Mouse (Mus musculus) right cerebral cortex, adult 18-20 months (tissue): ENCODE data around the gene Tle4.
"Not testable (repeated sequence)": the region's sequence is repeated elsewhere in the genome, so short reads cannot be mapped to it uniquely, and the experiment has no call there.

Source experiments
- DNase-seq: peaks from one replicate; pipeline ENCODE4 v3.0.0; 2022; ENCODE audit warnings: mixed read lengths

The Tle4 gene

DNA sequence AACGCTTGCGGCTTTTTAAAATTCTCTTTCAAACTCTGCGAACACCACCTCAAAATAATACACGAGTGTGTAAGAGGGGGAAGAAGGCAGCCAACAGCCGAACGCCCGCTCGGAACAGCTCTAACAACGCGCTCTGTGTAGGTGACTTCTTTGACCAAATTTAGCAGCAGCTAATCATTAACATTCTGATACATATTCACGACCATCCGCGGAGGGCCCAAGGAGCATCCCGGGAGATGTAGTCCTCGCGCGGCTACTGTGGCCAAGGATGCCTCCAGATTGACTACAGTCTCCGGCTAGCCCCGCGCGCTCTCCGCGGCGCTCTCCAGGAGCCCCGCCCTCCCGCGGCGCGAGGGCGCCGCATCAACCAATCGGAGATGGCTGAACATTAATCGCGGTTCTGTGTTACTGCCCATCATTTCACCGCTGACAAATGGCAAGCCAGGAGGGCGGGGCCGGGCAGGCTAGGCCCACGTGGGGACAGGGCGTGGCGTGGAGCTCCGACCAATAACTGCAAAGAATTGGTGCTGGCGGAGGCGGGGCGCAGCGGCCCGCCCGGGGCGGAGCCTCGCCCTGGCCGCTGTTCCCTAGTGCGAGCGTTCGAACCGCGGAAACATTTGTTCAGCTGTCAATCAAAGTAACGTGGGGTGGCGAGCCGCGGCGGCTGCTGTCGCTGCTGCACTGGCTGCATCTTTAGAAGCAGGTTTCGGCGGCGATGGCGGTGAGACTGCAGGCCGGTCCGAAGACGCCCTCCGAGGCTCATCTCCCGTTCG, at the start of gene Tle4:
TSS of gene Tle4 (minus strand) at position 135 of the 773 bp plus-strand sequence.
- peak; percentile 100 for DNase-seq

DNA sequence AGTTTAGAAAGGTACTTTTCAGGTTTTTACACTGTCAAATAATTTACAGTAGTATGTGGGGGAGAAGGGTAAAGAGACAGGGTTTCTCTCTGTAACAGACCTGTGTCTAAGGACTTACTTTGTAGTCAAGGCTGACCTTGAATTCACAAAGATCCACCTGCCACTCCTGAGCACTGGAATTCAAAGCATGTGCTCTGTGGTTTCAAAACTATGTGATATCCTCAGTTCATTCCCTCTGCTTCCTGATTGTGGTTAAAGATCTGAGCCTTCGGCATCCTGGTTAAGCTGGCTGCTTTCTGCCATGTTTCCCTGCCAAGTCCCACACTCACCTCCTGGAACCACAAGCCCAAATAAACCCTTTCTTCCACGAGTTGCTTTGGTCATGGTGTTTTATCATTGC, 47.8 kb upstream of the Tle4 start:
- no peak for DNase-seq

DNA sequence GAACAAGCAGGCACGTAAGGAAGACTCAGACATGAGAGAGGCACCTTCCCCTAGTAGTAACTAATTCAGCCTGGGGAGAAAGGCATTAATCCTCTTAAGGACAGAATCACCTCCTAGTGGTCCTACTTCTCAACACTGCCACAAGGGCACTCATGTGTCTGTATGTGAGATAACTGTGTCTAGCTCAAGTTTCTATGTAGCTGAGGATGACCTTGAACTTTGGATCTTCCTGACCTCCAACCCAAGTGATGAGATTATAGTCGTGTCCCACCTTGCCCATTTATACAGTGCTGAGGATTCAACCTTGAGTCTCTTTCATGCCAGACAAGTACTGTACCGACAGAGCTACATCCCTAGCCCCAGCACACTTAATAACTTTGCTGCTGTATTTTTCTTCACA, 46.9 kb upstream of the Tle4 start:
- no peak for DNase-seq

DNA sequence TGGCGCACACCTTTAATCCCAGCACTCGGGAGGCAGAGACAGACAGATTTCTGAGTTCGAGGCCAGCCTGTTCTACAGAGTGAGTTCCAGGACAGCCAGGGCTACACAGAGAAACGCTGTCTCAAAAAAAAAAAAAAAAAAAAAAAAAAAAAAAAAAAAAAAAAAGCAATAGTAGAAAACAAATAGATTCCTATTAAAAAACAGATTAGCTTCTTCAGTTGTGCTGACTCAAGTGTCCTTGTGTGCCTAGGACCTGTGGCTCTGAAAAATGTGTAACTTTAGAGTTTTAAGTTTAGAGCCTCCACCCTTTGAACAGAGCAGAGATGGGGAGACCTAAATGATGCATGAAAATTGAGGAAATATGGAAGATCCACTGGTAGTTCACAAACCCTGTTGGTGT, 45.2 kb upstream of the Tle4 start:
- DNase-seq = not testable (repeated sequence)

DNA sequence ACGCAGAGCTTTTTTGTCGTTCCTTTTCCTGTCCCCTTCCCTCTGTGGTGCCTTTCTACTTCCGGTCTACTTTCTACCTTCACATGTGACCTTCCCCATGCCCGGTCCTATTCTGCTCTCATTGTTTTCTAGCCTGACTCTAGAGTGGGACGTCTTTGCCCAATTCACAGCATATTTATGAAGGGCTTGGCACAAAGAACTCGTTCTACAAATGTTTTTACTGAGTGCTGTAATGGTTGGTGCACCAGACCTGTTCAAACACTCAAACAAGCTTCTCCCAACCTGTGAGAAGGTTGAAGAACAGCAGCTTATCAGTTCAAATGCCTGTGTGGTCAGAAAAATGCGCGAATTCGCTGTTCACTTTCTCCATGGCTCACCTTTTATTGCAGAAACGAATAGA, 44.8 kb upstream of the Tle4 start:
- DNase-seq = no peak

DNA sequence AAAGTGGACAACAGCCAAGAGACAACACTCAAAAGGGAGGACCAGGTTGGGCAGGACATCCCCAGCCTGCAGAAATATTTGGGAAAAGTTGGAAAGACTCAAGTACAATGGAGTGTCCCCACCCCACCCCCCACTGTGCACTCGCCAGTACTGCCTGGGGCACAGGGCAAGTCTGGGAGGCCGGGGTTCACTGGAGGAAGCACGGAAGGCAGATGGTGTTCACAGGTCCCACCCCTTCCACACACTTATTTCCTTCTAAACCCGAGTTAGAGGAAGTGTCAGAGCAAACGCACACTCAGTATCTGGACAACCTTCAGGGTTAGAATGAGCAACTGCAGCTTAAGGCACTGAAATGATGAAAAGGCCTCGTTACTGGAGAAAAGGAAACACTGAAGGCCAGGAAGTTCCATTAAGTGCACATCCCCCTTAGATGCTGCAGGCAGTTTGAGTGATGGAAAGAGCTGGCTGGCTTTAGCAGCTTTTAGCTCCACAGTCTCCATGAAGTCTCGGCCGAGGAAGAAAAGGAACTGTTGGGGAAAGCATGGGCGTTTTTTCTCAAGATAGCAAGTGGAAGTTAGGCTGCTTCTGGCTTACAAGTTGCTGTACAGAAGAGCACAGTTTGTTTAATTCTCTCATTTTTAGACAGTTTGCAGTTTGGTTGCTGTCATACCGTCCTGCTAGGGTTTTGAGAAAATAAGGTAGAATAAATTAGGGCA, 37.5 kb upstream of the Tle4 start:
- peak; percentile 9 for DNase-seq

DNA sequence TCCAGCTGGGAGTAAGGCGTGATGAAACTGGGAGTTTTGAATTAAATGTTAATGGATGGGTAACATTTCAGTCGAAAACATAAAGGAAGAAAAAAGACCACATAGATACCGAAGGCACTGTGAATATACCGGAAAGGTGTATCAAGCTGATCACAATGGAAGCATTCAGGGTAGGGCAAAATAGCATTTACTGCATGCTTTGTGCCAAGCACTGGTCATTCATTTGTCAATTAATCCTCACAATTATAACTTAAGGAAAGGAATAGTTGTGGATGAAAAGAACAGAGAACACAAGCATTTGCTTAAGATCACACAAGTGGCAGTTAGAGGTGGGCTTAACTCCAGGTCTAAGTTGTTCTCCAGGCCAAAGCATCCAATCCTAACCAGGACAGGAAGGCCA, 25.5 kb upstream of the Tle4 start:
- DNase-seq = no peak

DNA sequence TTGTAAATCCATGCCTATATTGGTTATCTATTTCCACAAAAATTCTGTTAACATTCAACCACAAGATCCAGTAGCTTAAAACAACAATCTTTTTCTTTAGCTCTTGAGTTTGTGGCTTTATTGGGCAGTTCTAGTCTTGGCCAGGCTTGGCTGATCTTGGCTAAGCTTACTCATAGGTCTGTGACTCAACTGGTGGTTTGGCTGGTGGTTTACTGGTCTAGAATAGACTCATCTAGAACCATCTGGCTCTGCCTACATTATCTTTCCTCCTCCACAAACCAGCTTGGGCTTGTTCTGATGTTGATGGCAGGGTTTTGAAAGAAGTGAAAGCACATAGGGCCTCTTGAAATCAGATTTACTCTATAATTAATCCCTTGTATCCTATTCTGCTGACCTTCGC, 22.7 kb upstream of the Tle4 start:
- peak; percentile 58 for DNase-seq

DNA sequence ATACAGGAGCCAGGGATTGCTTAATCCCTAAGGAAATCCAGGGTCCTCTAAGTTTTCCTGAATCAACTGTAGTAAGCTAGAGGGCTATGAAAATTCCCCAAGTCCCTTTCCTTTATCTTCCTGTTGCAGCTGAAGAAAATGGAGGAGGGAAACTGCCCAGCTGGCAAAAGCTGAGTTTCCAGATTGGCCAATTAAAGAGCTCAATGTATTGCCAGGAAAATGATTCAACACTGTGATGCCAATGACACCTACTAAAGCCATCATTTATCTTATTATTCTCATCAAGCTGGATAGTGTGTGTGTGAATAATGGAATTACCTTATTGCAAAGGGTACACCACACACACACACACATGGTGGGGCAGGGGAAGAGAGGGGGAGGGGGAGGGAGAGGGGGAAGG, 22.0 kb upstream of the Tle4 start:
- no peak for DNase-seq

DNA sequence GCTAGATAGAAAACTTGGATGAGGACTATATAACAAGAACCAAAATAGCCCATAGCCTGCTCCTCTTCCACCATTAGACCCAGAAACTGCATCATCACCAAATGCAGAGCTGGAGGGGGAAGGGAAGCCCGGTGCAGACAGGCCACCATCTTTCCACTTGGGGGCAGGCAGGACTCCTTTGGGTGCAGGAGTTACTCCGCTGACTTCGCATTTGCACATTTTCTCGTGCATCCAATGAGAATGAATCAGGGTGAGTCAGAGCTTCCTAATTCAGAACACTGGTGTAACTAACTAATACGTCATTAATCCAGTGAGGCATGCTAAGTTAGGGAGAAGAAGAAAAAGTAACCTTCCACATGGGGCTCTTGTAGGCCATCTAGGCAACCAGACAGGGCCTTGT, 17.0 kb upstream of the Tle4 start:
- no peak for DNase-seq

DNA sequence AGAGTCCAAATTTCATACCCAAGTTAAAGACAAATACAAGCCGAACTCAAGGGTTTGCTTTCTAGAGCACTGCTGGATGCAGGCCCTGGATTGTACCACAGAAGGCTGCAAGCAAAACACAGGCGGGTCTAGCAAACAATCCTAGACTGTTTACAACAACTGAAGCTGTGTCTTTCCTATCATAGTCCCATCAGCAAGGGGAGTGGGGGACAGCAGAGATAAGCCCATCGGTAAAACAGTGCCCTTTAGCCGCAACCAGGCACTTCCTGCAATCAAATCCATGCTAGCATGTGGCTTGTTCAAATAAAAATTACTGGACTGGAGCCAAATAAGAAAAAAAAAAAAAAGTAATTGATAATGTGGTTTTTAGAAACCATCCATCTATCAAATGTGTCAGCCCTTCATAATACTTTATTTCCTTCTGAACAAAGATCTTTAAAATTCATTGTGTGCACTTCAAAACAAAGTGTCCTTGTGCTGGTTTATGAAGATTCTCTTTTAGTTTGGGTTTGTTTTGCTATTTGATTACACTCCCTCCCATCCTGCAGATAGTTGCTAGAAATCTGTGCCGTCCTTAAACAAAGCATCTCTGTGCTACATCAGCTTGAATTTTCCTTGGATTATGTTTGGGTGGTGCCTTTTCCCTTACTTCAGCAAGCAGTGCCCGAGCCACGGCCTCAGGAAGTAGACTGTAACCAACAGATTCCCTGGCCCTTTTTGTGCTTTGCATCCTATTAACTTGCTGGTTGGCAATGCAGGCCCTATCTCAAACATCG, 12.9 kb upstream of the Tle4 start:
- no peak for DNase-seq

DNA sequence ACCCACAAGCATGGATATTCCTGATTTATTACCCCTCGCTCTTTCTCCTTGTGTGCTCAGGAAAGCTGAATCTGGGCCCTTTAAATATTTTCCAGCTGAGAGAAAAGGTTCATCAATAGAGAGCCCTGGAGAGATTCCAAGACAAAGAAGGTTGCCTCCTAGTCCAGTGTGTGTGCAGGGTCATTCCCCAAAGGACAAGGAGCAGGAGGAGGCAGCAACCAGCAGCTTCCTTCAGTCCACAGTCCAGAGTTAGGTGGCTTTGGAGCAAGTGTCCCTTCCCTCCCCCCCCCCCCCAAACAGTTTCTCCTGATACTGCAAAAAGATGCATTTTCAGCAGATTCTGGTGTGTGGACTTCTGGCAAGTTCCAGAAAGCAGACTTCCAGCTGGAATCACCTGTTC, 3.0 kb upstream of the Tle4 start:
- no peak for DNase-seq

DNA sequence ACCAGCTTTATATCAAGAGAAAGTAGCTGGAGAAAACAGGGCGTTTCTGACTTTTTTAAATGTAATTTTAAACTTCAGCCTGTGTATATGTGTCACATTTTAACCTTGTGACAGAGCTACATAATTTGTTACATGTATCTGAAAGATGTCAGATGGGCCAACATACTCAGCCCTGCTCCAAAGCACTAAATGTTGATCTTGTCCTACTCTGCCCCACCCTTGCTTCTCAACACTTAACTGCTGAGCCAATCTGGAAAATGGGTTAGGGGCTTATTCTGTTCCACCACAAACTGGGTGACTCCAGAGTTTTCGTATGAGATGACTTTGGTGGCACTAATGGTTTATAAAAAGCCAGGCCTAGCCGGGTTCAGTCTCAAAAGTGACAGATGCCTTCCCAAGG, 2.5 kb upstream of the Tle4 start:
- no peak for DNase-seq

DNA sequence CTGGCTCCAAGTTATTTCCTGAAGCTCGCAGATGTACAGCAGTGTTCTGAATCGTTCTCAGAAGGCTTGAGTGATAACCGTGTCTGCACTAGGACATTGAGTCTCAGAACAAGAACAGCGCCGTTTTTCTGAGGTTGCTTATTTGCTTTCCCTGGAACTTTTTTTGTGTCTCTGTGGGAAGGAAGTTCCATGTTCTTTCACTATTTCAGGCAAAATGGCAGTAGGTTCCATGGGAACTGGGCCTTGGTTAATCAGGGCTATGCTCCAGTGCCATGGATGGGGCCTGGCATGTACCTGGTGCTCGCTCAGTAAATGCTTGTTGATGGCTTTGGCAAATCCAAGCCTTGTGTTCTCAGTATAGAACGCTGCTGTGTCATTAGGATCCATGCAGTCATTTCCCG, 2.0 kb upstream of the Tle4 start:
- no peak for DNase-seq

DNA sequence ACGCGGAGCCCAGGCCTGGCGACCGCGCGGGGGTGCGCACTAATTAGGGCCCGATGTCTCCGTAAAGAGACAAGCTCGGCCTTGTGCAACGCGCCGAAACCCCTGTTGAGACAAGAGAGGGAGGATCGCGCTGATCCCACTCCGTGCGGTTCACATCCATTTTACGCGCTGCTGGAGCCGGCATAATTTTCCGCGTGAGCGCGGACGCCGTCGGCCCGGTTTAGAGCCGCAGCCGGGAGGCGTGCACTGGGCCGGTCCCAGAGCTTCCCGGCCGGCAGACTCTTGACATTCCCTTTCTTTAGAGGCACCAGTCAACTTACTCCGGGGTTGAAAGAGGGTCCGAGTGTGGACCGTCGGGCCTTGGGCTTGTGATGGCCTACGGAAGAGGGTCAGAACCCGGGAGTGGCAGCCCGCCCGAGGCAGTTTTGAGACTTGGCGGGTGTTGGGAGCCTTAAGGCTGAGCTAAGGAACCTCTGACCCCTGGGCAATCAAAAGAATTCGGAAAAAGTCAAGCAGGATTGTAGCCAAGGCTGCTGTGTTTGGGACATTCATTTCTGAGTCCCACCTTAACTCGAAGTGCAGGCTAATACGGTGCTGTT, 938 bp upstream of the Tle4 start:
- no peak for DNase-seq

DNA sequence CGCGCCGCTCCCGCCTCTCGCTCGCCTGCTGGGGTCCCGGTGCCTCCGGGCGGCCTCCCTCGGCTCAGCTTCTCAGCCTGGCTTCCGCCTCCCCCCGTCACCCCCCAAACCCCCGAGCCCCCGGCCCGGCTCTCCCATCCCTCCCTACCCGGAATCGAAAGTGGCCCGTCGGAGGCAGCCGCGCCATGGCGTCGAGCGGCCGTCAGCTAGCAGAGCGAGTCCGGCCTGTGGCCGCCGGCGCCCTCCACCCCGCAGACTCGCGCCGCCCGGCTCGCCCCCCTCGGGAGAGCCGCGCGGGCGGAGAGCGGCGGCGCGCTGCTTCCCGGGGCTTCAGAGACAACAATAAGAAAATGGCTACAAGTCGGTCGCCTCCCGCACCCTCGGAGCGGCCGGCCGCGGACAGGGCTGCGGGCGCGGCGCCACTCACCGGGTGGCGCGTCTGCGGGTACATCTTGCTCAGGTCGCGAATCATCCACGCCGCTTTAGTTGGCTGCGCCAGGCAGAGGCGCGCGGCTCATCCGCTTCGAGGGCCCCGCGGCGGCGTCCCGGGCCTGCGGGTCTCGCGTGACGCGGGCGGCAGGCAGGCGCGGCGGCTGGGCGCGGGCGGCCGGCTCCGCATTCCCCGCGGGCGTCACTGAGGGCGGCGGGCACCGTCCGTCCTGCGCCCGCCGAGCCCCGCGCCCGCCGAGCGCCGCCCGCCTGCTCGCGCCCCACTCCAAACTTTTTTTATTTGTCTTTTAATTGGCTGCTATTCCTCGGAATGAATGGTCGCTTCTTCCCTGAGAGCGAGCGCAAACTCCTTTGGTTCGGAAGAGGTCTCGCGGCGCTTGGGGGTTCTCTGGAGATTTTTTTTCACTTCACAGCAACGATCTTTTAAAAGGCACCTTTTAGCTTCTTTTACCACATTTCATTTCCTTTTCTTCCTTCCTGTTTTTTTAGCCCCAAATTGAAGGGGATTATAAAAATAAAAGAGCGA, 622 bp downstream of the Tle4 start:
- peak; percentile 44 for DNase-seq

DNA sequence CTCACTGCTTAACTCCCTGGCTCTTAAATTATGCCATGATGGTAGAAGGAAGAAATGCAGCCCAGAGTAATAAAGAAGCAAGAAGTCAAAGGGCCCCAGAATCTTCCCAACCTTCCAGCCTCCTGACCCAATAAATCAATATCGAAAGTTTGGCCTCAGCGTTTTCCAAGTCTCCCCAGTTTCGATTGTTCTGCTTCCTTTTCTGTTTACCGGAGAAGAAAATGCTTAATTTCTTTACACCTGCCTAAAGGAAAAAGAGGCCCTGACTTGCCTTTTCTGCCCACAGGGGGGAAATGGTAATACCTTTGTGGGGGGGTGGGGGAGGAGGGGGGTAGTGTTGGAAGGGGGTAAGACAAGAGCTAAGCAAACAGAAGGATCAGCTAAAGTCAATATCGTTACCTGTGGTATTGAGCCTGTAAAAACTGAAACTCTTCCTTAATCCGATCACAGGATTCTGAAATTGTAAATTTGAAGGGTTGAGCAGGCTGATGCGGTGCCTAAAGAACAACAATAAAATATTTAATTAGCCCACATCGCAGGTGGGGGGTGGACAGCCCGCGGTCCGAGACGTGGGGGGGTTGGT, 1.4 kb downstream of the Tle4 start:
- DNase-seq = no peak

DNA sequence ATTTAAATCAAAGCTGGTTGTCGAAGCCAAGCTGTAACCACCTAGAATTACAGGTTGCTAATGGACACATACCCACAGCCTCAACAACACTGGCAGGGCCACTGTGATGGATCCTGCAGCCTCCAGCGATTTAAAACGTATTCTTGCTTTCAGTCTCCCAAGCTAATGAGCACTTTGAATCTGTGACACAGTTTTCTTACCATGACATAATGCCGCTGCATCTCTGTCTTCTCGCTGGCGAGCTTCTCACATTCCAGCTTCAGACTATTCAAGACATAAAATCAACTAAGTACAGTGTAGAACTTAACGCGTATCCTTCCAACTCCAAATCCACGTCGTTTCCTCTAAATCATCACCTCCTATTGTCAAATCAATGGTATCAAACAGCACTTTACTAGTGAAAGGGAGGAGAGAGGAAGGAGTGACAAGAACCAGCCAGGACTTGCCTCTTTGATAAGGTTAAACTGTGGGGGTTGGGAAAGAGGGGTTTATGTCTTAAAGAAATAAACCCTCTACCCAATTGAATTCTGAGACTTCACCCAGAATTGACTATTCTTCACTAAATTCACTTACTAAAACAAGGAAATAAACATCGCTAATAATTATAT, 2.4 kb downstream of the Tle4 start:
- peak; percentile 26 for DNase-seq

DNA sequence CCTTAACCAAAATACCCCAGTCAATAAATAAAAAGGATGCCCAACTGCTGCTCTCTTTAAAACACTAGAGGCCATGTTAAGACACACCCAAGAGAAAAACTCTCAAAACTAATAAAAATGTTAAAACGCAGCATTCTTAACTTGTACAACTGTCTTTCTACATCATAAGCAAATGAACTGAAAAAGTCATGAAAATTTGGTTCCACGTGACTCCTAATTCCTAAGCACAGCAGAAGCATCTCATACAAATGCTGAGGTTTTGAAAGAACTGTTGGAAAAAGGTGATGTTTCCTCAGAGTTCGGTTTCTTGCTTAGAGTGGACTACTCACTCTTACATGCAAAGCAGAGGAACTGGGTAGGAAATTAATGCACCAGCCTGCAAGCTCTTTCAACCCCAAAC, 3.3 kb downstream of the Tle4 start:
- DNase-seq = no peak

DNA sequence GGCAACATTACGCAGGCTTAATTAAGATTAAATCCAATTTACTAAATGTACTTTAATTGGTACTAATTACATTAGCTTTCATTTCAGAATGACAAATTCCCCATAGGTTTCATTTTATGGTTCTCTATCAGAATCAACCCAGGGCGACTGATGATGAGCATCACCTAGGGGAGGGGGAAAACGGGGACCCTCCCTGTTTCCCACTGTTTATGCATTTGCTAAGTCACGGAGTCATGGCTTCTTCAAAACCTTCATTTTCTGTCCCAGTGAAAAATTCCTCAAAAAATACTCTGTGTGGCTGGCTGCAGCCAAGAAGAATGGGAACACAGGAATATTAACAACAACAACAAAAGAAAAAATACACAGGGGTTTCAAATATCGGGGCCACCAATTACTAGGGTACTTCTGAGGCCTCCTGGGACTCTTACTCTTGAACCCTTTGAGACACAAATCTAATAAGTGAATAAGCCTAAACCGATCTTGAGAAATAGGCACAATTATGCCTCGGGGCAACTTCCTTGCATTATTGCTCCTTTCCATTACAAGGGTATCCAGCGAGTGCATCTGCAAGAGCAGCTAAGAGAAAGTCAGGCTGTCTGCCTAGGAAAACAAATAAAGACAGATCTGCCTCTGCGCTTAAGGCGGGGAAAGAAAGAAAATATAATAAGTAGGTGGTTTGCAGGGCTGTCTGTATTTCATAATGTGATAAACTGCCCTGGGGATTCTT, 5.9 kb downstream of the Tle4 start:
- no peak for DNase-seq

DNA sequence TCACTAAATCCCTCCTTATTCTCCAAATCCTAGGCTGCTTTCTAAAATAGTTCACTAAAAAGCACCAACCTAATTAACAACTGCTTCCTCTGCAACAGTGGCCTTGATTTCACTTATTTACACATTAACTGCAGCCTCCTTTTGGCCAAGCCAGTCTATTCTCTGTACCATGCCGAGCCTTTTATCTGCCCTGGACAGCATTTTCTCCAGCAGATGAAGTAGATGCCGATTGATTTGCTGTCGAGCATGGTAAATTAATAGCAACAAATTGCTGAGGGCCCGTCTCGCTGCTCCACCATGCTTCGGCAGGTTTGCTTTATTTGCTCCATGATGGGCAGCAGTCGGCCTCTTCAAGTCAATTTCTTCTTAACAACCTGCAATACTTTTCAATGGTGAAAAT, 7.7 kb downstream of the Tle4 start:
- no peak for DNase-seq
